Mouse (Mus musculus) layer of hippocampus, adult 18-20 months (tissue): ENCODE results near the gene Mad1l1. TPM values are rescaled to one million over a fixed set of nuclear protein-coding genes. Genes with fewer than 3 reads are reported as not detected.

Experiments used
- DNase-seq, 2 experiments: peaks; one replicate each; pipeline ENCODE4 v3.0.0; 2022; ENCODE audit warnings: low spot score in 2 of 2
- total RNA-seq, 2 experiments: library from RNA; stranded (reverse); gene quantifications; 2 replicates each; pipeline ENCODE4 v1.2.3; 2021

The Mad1l1 gene
- total RNA-seq, 2 experiments from 2014 or later = 14.1 to 16.9 TPM

- DNase-seq = peak; percentile 63 to 73
Observed at GRCm38 (mm10) chr5:140331615-140332512, 10.5 kb upstream of the Mad1l1 start, which contains the start of gene Mrm2. Gene Mrm2 (minus strand): TSS chr5:140331898.

DNA sequence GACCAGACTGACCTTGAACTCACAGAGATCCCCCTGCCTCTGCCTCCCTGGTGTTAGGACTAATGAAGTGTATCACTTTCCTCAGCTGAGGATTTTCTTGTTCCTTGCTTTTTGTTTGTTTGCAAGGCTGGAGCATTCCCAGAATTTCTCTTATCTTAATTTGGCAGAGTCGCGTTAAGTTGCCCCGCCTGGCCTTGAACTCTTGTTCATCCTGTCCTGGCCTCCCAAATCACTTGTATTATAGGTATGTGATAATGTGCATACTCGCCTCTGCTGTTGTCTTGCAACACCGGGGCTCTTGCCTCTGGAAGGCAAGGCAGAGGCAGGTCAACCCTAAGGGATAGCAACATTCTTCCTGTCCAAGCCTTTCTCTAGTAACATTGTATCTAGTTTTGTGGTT is 2.7 kb upstream of the Mad1l1 start:
- DNase-seq = no peak

DNA sequence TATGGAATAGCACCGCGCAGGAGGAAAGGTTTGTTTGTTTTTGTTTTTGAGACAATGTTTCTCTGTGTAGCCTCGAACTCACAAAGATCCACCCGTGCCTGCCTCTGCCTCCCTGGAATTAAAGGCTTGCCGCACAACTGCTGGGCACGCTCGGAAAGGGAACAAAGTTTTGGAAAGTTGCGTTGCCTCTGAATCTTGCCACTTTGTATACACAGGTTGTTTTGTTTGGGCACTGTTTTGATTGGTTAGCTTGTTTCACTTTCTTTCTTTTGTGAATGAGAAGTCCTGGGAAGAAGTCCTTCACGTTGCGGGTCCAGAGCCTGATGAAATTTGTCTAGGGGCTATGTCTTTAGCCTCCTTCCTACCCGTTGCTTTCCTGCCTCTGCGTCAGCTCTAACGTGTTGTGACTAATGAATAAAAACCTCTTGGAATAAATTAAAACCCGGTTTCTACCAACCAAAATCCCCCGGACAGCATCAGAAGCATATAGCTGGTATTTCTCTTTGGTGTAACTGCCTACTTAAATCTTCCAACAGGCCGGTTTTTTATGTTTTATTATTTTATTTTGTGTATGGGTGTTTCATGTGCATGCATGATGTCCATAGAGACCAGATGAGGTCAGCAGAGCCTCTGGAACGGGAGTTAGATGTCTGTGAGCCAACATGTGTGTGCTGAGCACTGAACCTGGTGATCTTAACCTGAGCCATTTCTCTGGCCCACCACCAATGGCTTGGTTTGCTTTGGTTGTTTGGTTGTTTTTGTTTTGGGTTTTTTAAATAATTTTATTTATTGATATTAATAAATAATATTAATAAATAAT is 614 bp upstream of the Mad1l1 start:
- DNase-seq = no peak

DNA sequence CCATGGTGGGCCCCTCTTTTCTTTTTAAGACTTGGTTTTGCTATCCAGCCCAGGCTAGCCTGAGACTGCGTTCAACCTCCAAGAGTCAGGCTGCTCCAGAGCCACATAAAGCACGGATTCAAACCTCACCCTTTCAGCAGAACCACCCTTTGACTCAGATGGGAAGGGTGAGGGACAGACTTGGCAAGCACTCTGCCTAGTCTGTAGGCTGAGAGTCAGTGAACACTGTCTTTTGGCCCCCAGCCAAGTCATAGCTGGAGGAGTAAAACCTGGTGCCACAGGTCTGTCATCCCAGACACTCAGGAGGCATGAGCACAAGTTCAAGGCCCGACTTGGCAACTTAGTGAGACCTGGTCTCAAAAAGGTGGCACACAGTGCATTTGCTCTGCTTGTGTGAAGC is 4.6 kb downstream of the Mad1l1 start:
- no peak for DNase-seq

DNA sequence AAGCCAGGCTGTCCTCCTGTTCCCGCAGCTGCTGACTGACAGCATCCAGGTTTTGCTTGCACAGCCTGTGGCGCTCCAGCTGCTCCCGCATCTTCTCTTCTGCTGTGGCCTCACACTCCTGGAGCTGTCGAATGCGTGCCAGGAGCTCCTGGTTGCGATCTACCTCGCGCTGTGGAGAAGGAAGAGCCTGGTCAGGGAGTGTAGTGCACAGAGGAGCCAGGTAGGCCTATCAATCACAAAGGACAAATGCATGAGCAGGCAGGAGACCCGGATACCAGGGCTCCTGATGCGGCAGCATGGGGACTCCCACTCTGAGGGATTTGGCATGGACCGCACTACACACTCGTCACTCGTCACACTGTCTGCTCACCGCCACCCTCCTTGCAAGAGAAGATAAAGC is 13.8 kb downstream of the Mad1l1 start:
- DNase-seq = no peak

DNA sequence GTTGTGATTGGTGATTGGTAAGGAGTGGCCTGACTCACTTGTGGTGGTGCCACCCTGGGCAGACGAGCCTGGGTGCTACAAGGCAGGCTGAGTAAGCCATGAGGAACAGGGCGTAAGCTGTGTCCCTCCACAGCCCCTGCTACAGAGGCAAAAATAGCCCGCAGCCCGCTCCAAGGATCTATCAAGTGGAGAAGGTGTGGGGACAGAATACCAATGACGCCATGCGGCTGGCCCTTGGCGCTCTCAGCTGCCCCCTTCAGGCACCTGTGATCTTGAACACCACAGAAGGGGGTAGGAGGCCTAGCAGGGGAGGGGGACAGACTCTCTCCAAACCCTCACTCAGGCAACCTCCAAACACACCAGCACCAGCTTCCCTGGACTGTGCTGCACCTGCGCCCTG is 15.3 kb downstream of the Mad1l1 start:
- DNase-seq = no peak

GRCm38 (mm10) chr5:140298291-140298690 is 23.1 kb downstream of the Mad1l1 start:
- no peak for DNase-seq

DNA sequence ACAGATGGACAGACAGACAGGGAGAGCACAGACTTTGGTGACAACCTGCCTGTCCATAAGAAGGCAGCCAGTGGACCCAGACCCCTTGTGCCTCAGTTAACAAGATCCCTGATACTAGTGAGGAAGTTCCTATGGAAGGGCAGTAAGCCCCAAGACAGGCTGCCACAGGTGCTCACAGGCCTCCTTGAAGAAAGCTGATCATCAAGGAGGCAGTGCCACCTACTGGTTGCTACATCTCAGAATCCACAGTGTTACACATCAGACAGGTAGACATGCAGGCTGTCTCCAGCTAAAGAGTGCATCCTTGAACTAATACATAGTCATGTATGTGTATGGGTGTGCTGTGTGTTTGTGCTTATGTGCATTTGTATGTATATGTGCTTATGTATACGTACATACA is 29.2 kb downstream of the Mad1l1 start:
- peak; percentile 45 to 86 for DNase-seq

- no peak for DNase-seq
Observed at GRCm38 (mm10) chr5:140289161-140289560, 32.2 kb downstream of the Mad1l1 start.

DNA sequence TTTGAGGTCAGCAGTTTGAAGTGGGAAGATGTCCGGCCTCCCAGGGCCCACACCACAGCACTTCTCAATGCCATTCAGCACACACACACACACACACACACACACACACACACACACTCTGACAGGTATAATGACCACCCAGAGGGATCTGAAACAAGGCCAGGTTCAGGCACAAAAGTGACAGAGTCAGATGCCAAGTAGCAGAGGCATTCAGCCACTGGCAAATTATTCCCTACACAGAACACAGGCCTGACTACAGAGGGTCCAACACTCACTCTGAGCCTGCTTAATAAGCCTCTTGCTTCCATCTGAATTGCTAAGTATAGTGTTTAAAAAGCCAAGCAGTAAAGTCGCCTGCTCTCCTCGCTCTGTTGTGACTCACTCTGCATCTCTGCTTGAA is 33.1 kb downstream of the Mad1l1 start:
- no peak for DNase-seq

DNA sequence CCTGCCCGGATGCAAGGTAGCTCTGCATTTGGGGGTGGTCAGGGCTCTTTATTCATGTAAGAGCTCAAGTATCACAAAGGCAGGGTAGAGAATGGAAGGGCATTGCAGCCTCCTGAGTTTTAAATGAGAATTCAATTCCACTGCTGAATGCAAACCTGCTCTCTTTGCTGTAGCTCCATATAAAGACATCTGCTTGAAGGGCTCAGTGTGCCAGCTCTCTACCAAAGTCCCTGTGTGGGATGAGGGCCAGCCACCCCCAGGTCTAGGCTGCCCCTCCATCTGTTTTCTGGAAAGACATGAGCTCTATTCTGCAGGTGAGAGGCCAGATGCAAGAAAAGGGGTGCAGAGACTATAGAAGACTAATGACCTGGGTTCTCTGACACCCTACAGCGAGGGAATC is 36.6 kb downstream of the Mad1l1 start:
- DNase-seq = peak in 1 of 2 experiments; percentile 60

DNA sequence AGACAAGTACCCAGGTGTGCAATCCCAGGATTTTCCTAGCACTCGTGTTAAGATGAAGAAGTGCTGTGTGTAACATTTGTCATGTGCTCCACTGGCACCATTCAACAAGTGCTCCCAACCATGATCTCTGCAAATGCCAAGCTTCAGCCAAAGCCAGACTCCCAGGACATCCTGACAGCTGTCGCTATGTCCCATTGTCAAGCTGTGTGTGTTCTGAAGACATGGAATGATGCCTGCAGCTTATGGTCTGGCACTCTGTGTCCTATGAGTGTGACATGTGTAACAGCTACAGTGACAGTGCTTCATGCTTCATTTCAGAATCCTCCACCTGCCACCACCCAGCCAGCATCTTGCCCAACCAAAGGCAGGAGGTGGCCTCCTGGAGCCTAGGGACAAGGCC is 37.3 kb downstream of the Mad1l1 start:
- DNase-seq = no peak

DNA sequence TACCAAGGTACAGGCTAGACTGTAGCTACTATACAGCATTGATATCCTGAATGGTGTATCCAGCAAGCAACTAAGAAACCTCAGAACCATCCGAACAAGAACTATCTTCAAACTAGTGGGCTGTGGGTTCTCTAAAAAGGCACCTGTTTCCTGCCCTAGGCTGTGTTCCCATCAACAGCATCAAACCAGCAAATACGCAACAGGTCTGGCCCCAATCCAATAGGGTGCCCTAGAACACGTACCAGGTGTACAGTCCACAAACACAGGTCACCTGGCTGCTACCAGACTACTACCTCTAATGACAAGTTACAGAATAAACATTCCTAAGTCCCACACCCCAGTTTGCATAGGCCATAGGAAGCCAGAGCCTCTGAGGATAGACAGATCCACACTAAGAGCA is 38.5 kb downstream of the Mad1l1 start:
- DNase-seq = no peak

- DNase-seq = no peak
Observed at GRCm38 (mm10) chr5:140282376-140282775, 39.0 kb downstream of the Mad1l1 start.

GRCm38 (mm10) chr5:140280205-140280604 is 41.1 kb downstream of the Mad1l1 start:
- DNase-seq = no peak

DNA sequence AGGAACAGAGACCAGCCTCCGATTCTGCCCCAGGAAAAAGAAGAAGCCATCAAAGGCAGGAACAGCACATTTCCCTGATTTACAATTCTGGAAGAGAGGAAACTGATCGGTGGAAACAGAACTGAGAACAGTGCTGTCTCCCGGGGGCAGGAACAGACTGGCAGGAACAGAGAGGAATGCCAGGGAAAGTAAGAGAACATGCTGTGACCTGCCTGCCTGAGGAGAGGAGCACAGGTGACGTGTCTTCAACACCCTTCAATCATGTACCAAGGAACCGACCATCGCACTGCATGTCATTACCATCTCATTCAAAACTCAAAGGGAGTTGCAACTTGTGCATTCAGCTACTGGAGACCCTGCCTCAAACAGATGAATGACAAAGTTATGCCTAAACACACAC is 44.6 kb downstream of the Mad1l1 start:
- DNase-seq = peak in 1 of 2 experiments; percentile 73

DNA sequence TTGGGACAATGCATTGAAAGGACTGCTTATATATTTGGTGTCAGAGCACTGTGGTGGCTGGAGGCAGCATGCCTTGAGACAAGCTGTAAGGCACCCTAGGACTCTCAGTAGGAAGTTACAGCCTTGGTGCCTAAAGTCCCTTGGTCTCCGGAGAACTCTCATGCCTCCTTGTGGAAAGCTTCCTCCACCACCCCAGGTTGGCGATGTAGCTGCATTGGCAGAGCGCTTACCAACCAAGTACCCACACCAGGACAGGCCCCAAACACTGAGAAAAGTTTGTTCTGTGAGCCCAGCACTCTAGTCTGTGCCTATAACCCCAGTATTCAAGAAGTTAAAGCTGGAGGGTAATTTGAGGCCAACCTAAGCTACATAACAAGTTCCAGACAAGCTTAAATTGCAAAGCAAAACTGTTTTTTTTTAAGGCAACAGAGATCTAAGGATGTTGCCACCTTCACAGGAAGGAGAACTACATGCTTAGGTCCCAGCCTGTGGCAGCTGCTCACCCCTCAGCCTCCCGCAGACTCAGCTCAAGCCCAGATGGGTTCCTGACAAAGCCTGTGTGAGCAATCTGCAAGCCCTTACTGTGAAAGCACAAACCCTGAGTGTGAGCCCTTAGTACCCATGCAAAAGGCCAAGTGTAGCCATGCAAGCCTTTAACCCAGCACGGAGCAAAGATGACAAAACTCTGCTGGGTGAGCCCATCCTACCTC is 50.2 kb downstream of the Mad1l1 start:
- no peak for DNase-seq

GRCm38 (mm10) chr5:140268396-140268795 is 53.0 kb downstream of the Mad1l1 start:
- DNase-seq = no peak

GRCm38 (mm10) chr5:140267061-140267460 is 54.3 kb downstream of the Mad1l1 start:
- no peak for DNase-seq

DNA sequence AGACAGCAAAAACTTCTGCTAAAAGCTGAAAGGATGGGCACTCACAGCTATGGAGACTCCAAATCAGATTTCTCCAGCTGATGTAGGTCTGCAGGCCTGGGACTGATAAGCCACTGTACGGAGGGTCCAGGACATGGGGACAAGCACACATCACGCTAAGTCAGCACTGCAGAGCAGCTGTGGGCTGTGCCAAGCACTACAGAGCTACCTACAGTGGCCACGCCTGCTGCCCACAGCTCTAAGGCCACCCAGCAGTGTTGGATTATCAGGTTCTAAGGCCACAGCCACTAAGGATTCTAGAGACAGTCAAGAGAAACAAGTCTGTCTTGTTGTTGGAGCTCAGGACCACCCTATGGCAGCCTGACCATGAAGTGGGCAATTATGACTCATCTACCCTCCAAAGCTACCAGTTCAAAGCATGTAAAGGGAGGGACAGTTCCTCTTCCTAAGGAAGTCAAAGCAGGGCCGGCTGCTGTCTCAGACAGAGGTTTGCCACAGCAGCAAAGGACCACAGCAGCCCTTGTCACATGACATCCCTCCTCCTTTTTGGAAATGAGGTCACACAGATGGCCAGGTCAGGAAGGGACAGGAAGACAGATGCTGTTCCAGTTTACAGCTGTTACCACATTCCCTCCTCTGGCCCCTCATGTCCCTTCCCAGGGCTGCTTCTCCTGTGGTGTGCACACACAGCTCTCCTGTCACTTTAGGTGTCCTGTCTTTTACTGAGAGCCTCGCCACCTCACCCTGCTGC is 56.4 kb downstream of the Mad1l1 start:
- DNase-seq = no peak
